Mouse (Mus musculus) heart, embryonic 12.5 days (tissue): ENCODE measurements around the gene Oasl2. TPM values are rescaled to one million over a fixed set of nuclear protein-coding genes. Genes with fewer than 3 reads are reported as not detected.

Source experiments
- microRNA-seq: library from miRNA; unstranded; fragments of <30 nt; microRNA quantifications from one replicate; pipeline ENCODE4, GENCODE M21; 2017
- polyA plus RNA-seq: library from polyadenylated mRNA; unstranded; fragments of >200 nt; fragmentation: Nextera tagmentation; extraction: Ambion mirVana; gene quantifications from 2 replicates; pipeline ENCODE4 v1.2.1, GENCODE M21; 2016

The Oasl2 gene
- polyA plus RNA-seq, 1 experiment from 2014 or later: 3.8 TPM

Small RNA genes lying within 50 kb of the gene (microRNA-seq; reads per million reads assigned to microRNA genes)
- gene Mir6240: 16.3 reads per million, percentile 30 among the genes with 10 or more reads in this experiment

Other genes with a start within 250 kb of the Oasl2 start
- 0.95 and 0.96 TPM in 2 replicates for gene Trpv4, start 238.5 kb upstream of the Oasl2 start, polyA plus RNA-seq
- gene Gltp, start 206.0 kb upstream of the Oasl2 start, polyA plus RNA-seq: 55.3 and 56.5 TPM in 2 replicates
- 9.1 and 9.4 TPM in 2 replicates for gene Tchp, start 189.2 kb upstream of the Oasl2 start, polyA plus RNA-seq
- gene Ankrd13a, start 122.3 kb upstream of the Oasl2 start, polyA plus RNA-seq: 45.2 and 45.6 TPM in 2 replicates
- gene Git2, start 121.4 kb upstream of the Oasl2 start, polyA plus RNA-seq: 33.6 and 36.4 TPM in 2 replicates
- gene 1500011B03Rik, start 73.5 kb upstream of the Oasl2 start, polyA plus RNA-seq: 53.2 and 57.5 TPM in 2 replicates
- gene 4930519G04Rik, start 43.3 kb upstream of the Oasl2 start, polyA plus RNA-seq: not detected in 2 replicates
- 0.06 TPM in 1 of 2 replicates, not detected in the other for gene Gm9936, start 38.3 kb upstream of the Oasl2 start, polyA plus RNA-seq
- gene Oasl1, start 26.3 kb downstream of the Oasl2 start, polyA plus RNA-seq: 0.46 and 0.65 TPM in 2 replicates
- 37.2 and 40.9 TPM in 2 replicates for gene 2210016L21Rik, start 45.2 kb downstream of the Oasl2 start, polyA plus RNA-seq
- 0.05 and 0.19 TPM in 2 replicates for gene Hnf1a, start 74.2 kb downstream of the Oasl2 start, polyA plus RNA-seq
- 18.2 and 18.9 TPM in 2 replicates for gene Sppl3, start 114.2 kb downstream of the Oasl2 start, polyA plus RNA-seq
- 14.1 and 15.7 TPM in 2 replicates for gene Gm10401, start 201.4 kb downstream of the Oasl2 start, polyA plus RNA-seq
- gene Acads, start 222.4 kb downstream of the Oasl2 start, polyA plus RNA-seq: 114 and 123 TPM in 2 replicates
- gene Unc119b, start 238.0 kb downstream of the Oasl2 start, polyA plus RNA-seq: 22.8 and 23.2 TPM in 2 replicates